Mouse (Mus musculus) liver, embryonic 14.5 days (tissue): ENCODE measurements at regions not wholly inside any gene's neighbourhood (a gene's known extent, or its start where the extent isn't known, plus 50 kb on each side); places are given as distances from the start of the nearest gene placed in this dataset.

Source experiments
- ATAC-seq: fragments of 200-750 bp; cut with Nextera tagmentation; 2 replicates; pipeline ENCODE4 v1.8.0; 2017; ENCODE audit warnings: moderate number of reproducible peaks, mild to moderate bottlenecking, moderate library complexity; ENCODE audit not compliant: insufficient read depth
- DNase-seq, 3 experiments: peaks; one replicate each; pipeline ENCODE4 v3.0.0-alpha.2; 2012 to 2013; ENCODE audit warnings: low read depth in 3 of 3, low spot score in 3 of 3
- H3K27ac ChIP-seq: fragments of 300-500 bp; sonication (generic); 2 replicates; pipeline ENCODE4 v1.5.1; 2014; ENCODE audit warnings: moderate library complexity, mild to moderate bottlenecking, control low read depth, inconsistent platforms
- H3K27me3 ChIP-seq: fragments of 300-500 bp; sonication (generic); 2 replicates; pipeline ENCODE4 v1.6.1; 2014; ENCODE audit warnings: mild to moderate bottlenecking, low read length, moderate library complexity; ENCODE audit not compliant: control insufficient read depth, insufficient read depth
- H3K36me3 ChIP-seq: fragments of 300-500 bp; sonication (generic); replicated peaks from 2 replicates; pipeline ENCODE4 v1.6.1; 2014; ENCODE audit warnings: low read depth; ENCODE audit not compliant: control insufficient read depth, insufficient read depth
- H3K4me1 ChIP-seq, 2 experiments: fragments of 200-500 bp in 1 of 2; fragments of 300-500 bp in 1 of 2; sonication (generic) in 1 of 2; replicated peaks; 2 replicates each; pipeline ENCODE4 v1.6.1; 2012 to 2014; ENCODE audit warnings: antibody characterized with exemption in 1 of 2, inconsistent platforms in 1 of 2, low read length in 1 of 2; ENCODE audit not compliant: control insufficient read depth in 2 of 2, insufficient read depth in 2 of 2
- H3K4me2 ChIP-seq: fragments of 300-500 bp; sonication (generic); 2 replicates; pipeline ENCODE4 v1.6.1; 2014; ENCODE audit warnings: low read depth, mild to moderate bottlenecking, control low read depth, moderate library complexity
- H3K4me3 ChIP-seq, 2 experiments: fragments of 200-500 bp in 1 of 2; fragments of 300-500 bp in 1 of 2; sonication (generic) in 1 of 2; 2 replicates each; pipeline ENCODE4 v1.5.1; 2012 to 2014; ENCODE audit warnings: low read depth in 2 of 2, low read length in 2 of 2, mild to moderate bottlenecking in 2 of 2, control low read depth in 1 of 2, inconsistent platforms in 1 of 2, moderate library complexity in 1 of 2; ENCODE audit not compliant: insufficient read depth in 1 of 2
- H3K9ac ChIP-seq: fragments of 300-500 bp; sonication (generic); replicated peaks from 2 replicates; pipeline ENCODE4 v1.6.1; 2014; ENCODE audit warnings: mild to moderate bottlenecking, control low read depth, moderate library complexity
- H3K9me3 ChIP-seq: fragments of 300-500 bp; sonication (generic); 2 replicates; pipeline ENCODE4 v1.6.1; 2016; ENCODE audit warnings: low read length, mixed read lengths; ENCODE audit not compliant: control insufficient read depth
- CTCF ChIP-seq: IDR thresholded peaks from 2 replicates; pipeline ENCODE4 v1.5.1; 2016; ENCODE audit warnings: antibody characterized with exemption, low read depth, control low read depth
- EP300 ChIP-seq: IDR thresholded peaks from 2 replicates; pipeline ENCODE4 v1.6.1; 2016; ENCODE audit warnings: antibody characterized with exemption, low read depth
- WGBS: fragments of 180-500 bp; shearing (Covaris S2); extraction: QIAGEN DNeasy Blood & Tissue Kit; methylation state at CpG from one replicate; pipeline ENCODE4 v1.1.7; 2014; ENCODE audit not compliant: insufficient replicate concordance; 5-methylcytosine and 5-hydroxymethylcytosine counted together

GRCm38 (mm10) chr11:89915795-89916194 lies 86.9 kb downstream of the Pctp start:
- H3K4me3 ChIP-seq: no peak overlapping the region
- no peak overlapping the region for H3K4me2 ChIP-seq
- no peaks in the 10 kb centered on the region for H3K9me3 ChIP-seq
- H3K4me1 ChIP-seq: no peaks in the 10 kb centered on the region
- DNase-seq (no peak), ATAC-seq (no peak)
- no peaks in the 10 kb centered on the region for H3K27me3 ChIP-seq
- 55% methylated on average over 4 of the region's 4 CpGs for WGBS
- TF ChIP-seq EP300 (no peak), CTCF (no peak)
- H3K27ac ChIP-seq: no peak overlapping the region
- no peak overlapping the region for H3K9ac ChIP-seq
- H3K36me3 ChIP-seq: no peaks in the 10 kb centered on the region

- Histone ChIP-seq H3K9me3 (no peaks in the 10 kb centered on the region), H3K27ac (no peak overlapping the region), H3K36me3 (no peaks in the 10 kb centered on the region), H3K4me1 (no peaks in the 10 kb centered on the region), H3K4me2 (no peak overlapping the region), H3K4me3 (no peak overlapping the region), H3K27me3 (no peaks in the 10 kb centered on the region), H3K9ac (no peak overlapping the region)
- TF ChIP-seq CTCF (no peak), EP300 (no peak)
- peak; percentile 7 to 15 (median 12) for DNase-seq
- WGBS: 41% methylated on average over 2 of the region's 2 CpGs
- no peak for ATAC-seq
These were observed 88.1 kb downstream of the Pctp start for GRCm38 (mm10) chr11:89914577-89914976.

- H3K27ac ChIP-seq: no peak overlapping the region
- no peak overlapping the region for H3K9ac ChIP-seq
- H3K9me3 ChIP-seq: no peaks in the 10 kb centered on the region
- no peaks in the 10 kb centered on the region for H3K4me1 ChIP-seq
- no peak for ATAC-seq
- H3K27me3 ChIP-seq: no peaks in the 10 kb centered on the region; the same call in 1 of the 2 replicates
- no peak for TF ChIP-seq CTCF
- TF ChIP-seq EP300: no peak
- no peak overlapping the region for H3K4me3 ChIP-seq
- WGBS: 57% methylated on average over 9 of the region's 9 CpGs
- H3K4me2 ChIP-seq: no peak overlapping the region
- no peak for DNase-seq
- no peaks in the 10 kb centered on the region for H3K36me3 ChIP-seq
These were observed 101.4 kb downstream of the Pctp start for GRCm38 (mm10) chr11:89901241-89901740.

- DNase-seq: no peak
- H3K4me2 ChIP-seq: no peak overlapping the region
- TF ChIP-seq CTCF (no peak), EP300 (no peak)
- H3K36me3 ChIP-seq: no peaks in the 10 kb centered on the region
- H3K9ac ChIP-seq: no peak overlapping the region
- no peak for ATAC-seq
- no peak overlapping the region for H3K4me3 ChIP-seq
- no peak overlapping the region for H3K27ac ChIP-seq
- H3K9me3 ChIP-seq: no peaks in the 10 kb centered on the region
- 50% methylated on average over 4 of the region's 4 CpGs for WGBS
- no peaks in the 10 kb centered on the region for H3K4me1 ChIP-seq
- no peaks in the 10 kb centered on the region; the same call in 1 of the 2 replicates for H3K27me3 ChIP-seq
These were observed 104.2 kb downstream of the Pctp start for GRCm38 (mm10) chr11:89898516-89898915.

GRCm38 (mm10) chr11:89896854-89897253 lies 105.8 kb downstream of the Pctp start:
- Histone ChIP-seq H3K9me3 (no peaks in the 10 kb centered on the region), H3K4me2 (no peak overlapping the region), H3K9ac (no peak overlapping the region), H3K4me1 (no peaks in the 10 kb centered on the region), H3K4me3 (no peak overlapping the region), H3K27ac (no peak overlapping the region), H3K36me3 (no peaks in the 10 kb centered on the region), H3K27me3 (no peaks in the 10 kb centered on the region; the same call in 1 of the 2 replicates)
- 38% methylated on average over 3 of the region's 3 CpGs for WGBS
- TF ChIP-seq EP300: no peak
- TF ChIP-seq CTCF: no peak
- no peak for DNase-seq
- no peak for ATAC-seq
